Mouse (Mus musculus) neural tube, embryonic 11.5 days (tissue): Measurements from ENCODE around the gene Vmn1r179. TPM values are rescaled to one million over a fixed set of nuclear protein-coding genes. Genes with fewer than 3 reads are reported as not detected.
"Not testable (repeated sequence)": the region's sequence is repeated elsewhere in the genome, so short reads cannot be mapped to it uniquely, and the experiment has no call there.

Experiments used
- ATAC-seq: fragments of 200-750 bp; cut with Nextera tagmentation; 2 replicates; pipeline ENCODE4 v1.8.0; 2017; ENCODE audit warnings: moderate number of reproducible peaks, mild to moderate bottlenecking, moderate TSS enrichment, moderate library complexity; ENCODE audit not compliant: insufficient read depth, low FRiP score, low TSS enrichment
- DNase-seq: peaks from one replicate; pipeline ENCODE4 v3.0.0-alpha.2; 2015; ENCODE audit warnings: low spot score
- H3K27ac ChIP-seq: fragments of 300-500 bp; sonication (generic); 2 replicates; pipeline ENCODE4 v1.5.1; 2014; ENCODE audit warnings: low read depth, mild to moderate bottlenecking, low read length
- H3K27me3 ChIP-seq: fragments of 300-500 bp; sonication (generic); 2 replicates; pipeline ENCODE4 v1.6.1; 2014; ENCODE audit warnings: mild to moderate bottlenecking, low read length, mixed read lengths; ENCODE audit not compliant: control insufficient read depth, insufficient read depth
- H3K36me3 ChIP-seq: fragments of 300-500 bp; sonication (generic); 2 replicates; pipeline ENCODE4 v1.6.1; 2014; ENCODE audit warnings: mild to moderate bottlenecking, low read length, moderate library complexity, mixed read lengths; ENCODE audit not compliant: control insufficient read depth, insufficient read depth
- H3K4me1 ChIP-seq: fragments of 300-500 bp; sonication (generic); 2 replicates; pipeline ENCODE4 v1.6.1; 2014; ENCODE audit warnings: low read length, mixed read lengths; ENCODE audit not compliant: control insufficient read depth, insufficient read depth
- H3K4me2 ChIP-seq: fragments of 300-500 bp; sonication (generic); 2 replicates; pipeline ENCODE4 v1.6.1; 2014; ENCODE audit warnings: low read depth, mild to moderate bottlenecking, moderate library complexity
- H3K4me3 ChIP-seq: fragments of 300-500 bp; sonication (generic); 2 replicates; pipeline ENCODE4 v1.5.1; 2014; ENCODE audit warnings: low read depth, low read length
- H3K9ac ChIP-seq: fragments of 300-500 bp; sonication (generic); 2 replicates; pipeline ENCODE4 v1.6.1; 2014; ENCODE audit warnings: mild to moderate bottlenecking, low read length
- H3K9me3 ChIP-seq: fragments of 300-500 bp; sonication (generic); 2 replicates; pipeline ENCODE4 v1.6.1; 2016; ENCODE audit warnings: low read length; ENCODE audit not compliant: control insufficient read depth
- WGBS: fragments of 180-500 bp; shearing (Covaris S2); extraction: QIAGEN DNeasy Blood & Tissue Kit; methylation state at CpG from one replicate; pipeline ENCODE4 v1.1.7; 2014; 5-methylcytosine and 5-hydroxymethylcytosine counted together
- polyA plus RNA-seq: library from polyadenylated mRNA; unstranded; fragments of >200 nt; fragmentation: Nextera tagmentation; extraction: Ambion mirVana; gene quantifications from 2 replicates; pipeline ENCODE4 v1.2.1, GENCODE M21; 2014

Vmn1r179 gene
- not detected in 2 replicates for polyA plus RNA-seq

GRCm38 (mm10) chr7:23926678-23927077, at the start of gene Vmn1r179:
Gene Vmn1r179 (plus strand): TSS chr7:23926978.
- 56% methylated on average over 2 of the region's 2 CpGs for WGBS
- no peak for DNase-seq
- Histone ChIP-seq H3K4me1 (no peaks in the 10 kb centered on the region), H3K27me3 (no peaks in the 10 kb centered on the region), H3K4me3 (no peak within 1 kb of the TSS), H3K36me3 (no peaks in the 10 kb centered on the region), H3K9me3 (peaks cover 16% of the 10 kb centered on the region), H3K4me2 (no peak within 1 kb of the TSS), H3K9ac (no peak within 1 kb of the TSS), H3K27ac (no peak within 1 kb of the TSS)
- ATAC-seq, result no peak

- WGBS, result 90% methylated on average over 1 of the region's 1 CpGs
- peaks cover 4% of the 10 kb centered on the region for H3K9me3 ChIP-seq
- no peak for ATAC-seq
Observed at GRCm38 (mm10) chr7:23891709-23892108, 35.1 kb upstream of the Vmn1r179 start, which contains the start of gene Vmn1r178. Gene Vmn1r178 (plus strand): TSS chr7:23892009.

GRCm38 (mm10) chr7:23950332-23950731, 23.6 kb downstream of the Vmn1r179 start, which contains the start of gene Vmn1r180:
Gene Vmn1r180 (plus strand): TSS chr7:23950632.
- ATAC-seq (no peak), DNase-seq (no peak)
- H3K36me3 ChIP-seq, result no peaks in the 10 kb centered on the region
- no peak within 1 kb of the TSS for H3K27ac ChIP-seq
- no peak within 1 kb of the TSS for H3K4me2 ChIP-seq
- H3K9ac ChIP-seq, result no peak within 1 kb of the TSS
- H3K4me1 ChIP-seq, result no peaks in the 10 kb centered on the region
- no peaks in the 10 kb centered on the region for H3K27me3 ChIP-seq
- H3K9me3 ChIP-seq, result no peaks in the 10 kb centered on the region
- H3K4me3 ChIP-seq, result no peak within 1 kb of the TSS

More at GRCm38 (mm10) chr7:23891709-23892108, 35.1 kb upstream of the Vmn1r179 start, which contains the start of gene Vmn1r178:
- Histone ChIP-seq H3K27ac (no peak within 1 kb of the TSS), H3K36me3 (no peaks in the 10 kb centered on the region), H3K27me3 (no peaks in the 10 kb centered on the region), H3K4me2 (no peak within 1 kb of the TSS), H3K4me1 (no peaks in the 10 kb centered on the region), H3K4me3 (no peak within 1 kb of the TSS), H3K9ac (no peak within 1 kb of the TSS)
- DNase-seq, result no peak

GRCm38 (mm10) chr7:23968044-23968443, 41.3 kb downstream of the Vmn1r179 start:
- not testable (repeated sequence) for H3K27me3 ChIP-seq, DNase-seq, ATAC-seq, H3K4me1 ChIP-seq, H3K27ac ChIP-seq, H3K4me3 ChIP-seq, H3K9ac ChIP-seq, H3K4me2 ChIP-seq, H3K36me3 ChIP-seq
- peaks cover 11% of the 10 kb centered on the region for H3K9me3 ChIP-seq
- 68% methylated on average over 3 of the region's 3 CpGs for WGBS

- DNase-seq, H3K4me3 ChIP-seq, H3K27ac ChIP-seq, H3K4me1 ChIP-seq, H3K36me3 ChIP-seq, H3K9ac ChIP-seq, H3K4me2 ChIP-seq, H3K27me3 ChIP-seq, ATAC-seq, H3K9me3 ChIP-seq: not testable (repeated sequence)
- WGBS, result 85% methylated on average over 9 of the region's 9 CpGs
Observed at GRCm38 (mm10) chr7:23974315-23974714, 47.5 kb downstream of the Vmn1r179 start, which contains the start of gene Vmn1r181. Gene Vmn1r181 (plus strand): TSS chr7:23974615.

Other genes starting within 250 kb of the Vmn1r179 start
- not detected in 2 replicates for gene Vmn1r173, start 226.3 kb upstream of the Vmn1r179 start, polyA plus RNA-seq
- gene Vmn1r174, start 174.7 kb upstream of the Vmn1r179 start, polyA plus RNA-seq, result not detected in 2 replicates
- gene Vmn1r175, start 116.3 kb upstream of the Vmn1r179 start, polyA plus RNA-seq, result not detected in 2 replicates
- gene Vmn1r176, start 89.6 kb upstream of the Vmn1r179 start, polyA plus RNA-seq, result not detected in 2 replicates
- not detected in 2 replicates for gene Vmn1r177, start 60.5 kb upstream of the Vmn1r179 start, polyA plus RNA-seq
- not detected in 2 replicates for gene Vmn1r178, start 35.0 kb upstream of the Vmn1r179 start, polyA plus RNA-seq
- not detected in 2 replicates for gene Vmn1r180, start 23.7 kb downstream of the Vmn1r179 start, polyA plus RNA-seq
- not detected in 2 replicates for gene Vmn1r181, start 47.6 kb downstream of the Vmn1r179 start, polyA plus RNA-seq
- not detected in 2 replicates for gene V1rd19, start 74.7 kb downstream of the Vmn1r179 start, polyA plus RNA-seq
- not detected in 2 replicates for gene Vmn1r183, start 126.3 kb downstream of the Vmn1r179 start, polyA plus RNA-seq
- gene Zfp180, start 154.9 kb downstream of the Vmn1r179 start, polyA plus RNA-seq, result 31.9 and 37.7 TPM in 2 replicates
- 3.6 and 4.4 TPM in 2 replicates for gene Zfp112, start 185.3 kb downstream of the Vmn1r179 start, polyA plus RNA-seq
- 16.9 and 20.8 TPM in 2 replicates for gene Zfp235, start 207.2 kb downstream of the Vmn1r179 start, polyA plus RNA-seq
- 3.8 and 4.3 TPM in 2 replicates for gene Zfp114, start 248.1 kb downstream of the Vmn1r179 start, polyA plus RNA-seq